Mouse (Mus musculus): ENCODE measurements around the gene Ahr. TPM values are rescaled to one million over a fixed set of nuclear protein-coding genes. Genes with fewer than 3 reads are reported as not detected.

The Ahr gene
- polyA plus RNA-seq, 1 experiment from 2014 or later: 1.2 TPM

GRCm38 (mm10) chr12:35533133-35533532, 1.7 kb downstream of the Ahr start:
- H3K27me3 ChIP-seq (ENCODE audit: low read depth, poor library complexity, severe bottlenecking): peaks cover 23% of the 10 kb centered on the region
- no peak overlapping the region for H3K4me3 ChIP-seq
- 79% methylated on average over 5 of the region's 5 CpGs for WGBS
- H3K9me3 ChIP-seq (replicated peaks): no peaks in the 10 kb centered on the region
- H3K36me3 ChIP-seq: no peaks in the 10 kb centered on the region
- H3K27ac ChIP-seq: no peak overlapping the region
- no peak for DNase-seq (ENCODE audit: low spot score)
- H3K4me1 ChIP-seq: peaks cover 12% of the 10 kb centered on the region

GRCm38 (mm10) chr12:35532151-35532550, 2.7 kb downstream of the Ahr start:
- Histone ChIP-seq H3K27ac (no peak overlapping the region), H3K9me3 (replicated peaks) (no peaks in the 10 kb centered on the region), H3K4me1 (peaks cover 12% of the 10 kb centered on the region), H3K27me3 (ENCODE audit: low read depth, poor library complexity, severe bottlenecking) (peaks cover 23% of the 10 kb centered on the region), H3K4me3 (no peak overlapping the region), H3K36me3 (no peaks in the 10 kb centered on the region)
- peak; percentile 66 for DNase-seq (ENCODE audit: low spot score)
- WGBS: 29% methylated on average over 5 of the region's 5 CpGs

GRCm38 (mm10) chr12:35530587-35530986, 4.3 kb downstream of the Ahr start:
- H3K27me3 ChIP-seq (ENCODE audit: low read depth, poor library complexity, severe bottlenecking): peaks cover 23% of the 10 kb centered on the region
- H3K4me1 ChIP-seq: peaks cover 12% of the 10 kb centered on the region
- H3K9me3 ChIP-seq (replicated peaks): no peaks in the 10 kb centered on the region
- no peaks in the 10 kb centered on the region for H3K36me3 ChIP-seq
- no peak for DNase-seq (ENCODE audit: low spot score)
- no peak overlapping the region for H3K27ac ChIP-seq
- H3K4me3 ChIP-seq: no peak overlapping the region

GRCm38 (mm10) chr12:35527429-35527828, 7.4 kb downstream of the Ahr start:
- no peak overlapping the region for H3K27ac ChIP-seq
- H3K36me3 ChIP-seq: no peaks in the 10 kb centered on the region
- WGBS: 80% methylated on average over 6 of the region's 6 CpGs
- 0 out of 2 replicates have a peak, but pooled peaks cover under 1% of the 10 kb centered on the region for H3K27me3 ChIP-seq (ENCODE audit: low read depth, poor library complexity, severe bottlenecking)
- no peaks in the 10 kb centered on the region for H3K4me1 ChIP-seq
- no peak overlapping the region for H3K4me3 ChIP-seq
- DNase-seq (ENCODE audit: low spot score): no peak
- no peaks in the 10 kb centered on the region for H3K9me3 ChIP-seq (replicated peaks)

- Histone ChIP-seq H3K27ac (no peak overlapping the region), H3K9me3 (replicated peaks) (no peaks in the 10 kb centered on the region), H3K27me3 (ENCODE audit: low read depth, poor library complexity, severe bottlenecking) (no peaks in the 10 kb centered on the region), H3K36me3 (no peaks in the 10 kb centered on the region), H3K4me3 (no peak overlapping the region), H3K4me1 (no peaks in the 10 kb centered on the region)
- DNase-seq (ENCODE audit: low spot score): no peak
- WGBS: 93% methylated on average over 9 of the region's 9 CpGs
Measured at GRCm38 (mm10) chr12:35522585-35523103, 12.2 kb downstream of the Ahr start.

- no peak for DNase-seq (ENCODE audit: low spot score)
- Histone ChIP-seq H3K4me1 (no peaks in the 10 kb centered on the region), H3K27ac (no peak overlapping the region), H3K9me3 (replicated peaks) (no peaks in the 10 kb centered on the region), H3K4me3 (no peak overlapping the region), H3K36me3 (no peaks in the 10 kb centered on the region), H3K27me3 (ENCODE audit: low read depth, poor library complexity, severe bottlenecking) (no peaks in the 10 kb centered on the region)
- 78% methylated on average over 3 of the region's 3 CpGs for WGBS
Measured at GRCm38 (mm10) chr12:35515621-35516020, 19.2 kb downstream of the Ahr start.

- no peak overlapping the region for H3K4me3 ChIP-seq
- no peak overlapping the region for H3K27ac ChIP-seq
- no peaks in the 10 kb centered on the region for H3K9me3 ChIP-seq (replicated peaks)
- WGBS: 67% methylated on average over 2 of the region's 2 CpGs
- no peaks in the 10 kb centered on the region for H3K27me3 ChIP-seq (ENCODE audit: low read depth, poor library complexity, severe bottlenecking)
- H3K36me3 ChIP-seq: no peaks in the 10 kb centered on the region
- no peaks in the 10 kb centered on the region for H3K4me1 ChIP-seq
- no peak for DNase-seq (ENCODE audit: low spot score)
Measured at GRCm38 (mm10) chr12:35514671-35515070, 20.2 kb downstream of the Ahr start.

GRCm38 (mm10) chr12:35510711-35511110, 24.1 kb downstream of the Ahr start:
- Histone ChIP-seq H3K4me1 (no peaks in the 10 kb centered on the region), H3K27ac (no peak overlapping the region), H3K9me3 (replicated peaks) (no peaks in the 10 kb centered on the region), H3K36me3 (no peaks in the 10 kb centered on the region), H3K27me3 (ENCODE audit: low read depth, poor library complexity, severe bottlenecking) (no peaks in the 10 kb centered on the region), H3K4me3 (no peak overlapping the region)
- 94% methylated on average over 5 of the region's 5 CpGs for WGBS
- no peak for DNase-seq (ENCODE audit: low spot score)

- DNase-seq (ENCODE audit: low spot score): no peak
- H3K27me3 ChIP-seq (ENCODE audit: low read depth, poor library complexity, severe bottlenecking): no peaks in the 10 kb centered on the region
- WGBS: 94% methylated on average over 2 of the region's 2 CpGs
- peaks cover 6% of the 10 kb centered on the region for H3K4me1 ChIP-seq
- H3K9me3 ChIP-seq (replicated peaks): no peaks in the 10 kb centered on the region
- no peak overlapping the region for H3K4me3 ChIP-seq
- H3K27ac ChIP-seq: no peak overlapping the region
- no peaks in the 10 kb centered on the region for H3K36me3 ChIP-seq
Measured at GRCm38 (mm10) chr12:35506383-35506782, 28.5 kb downstream of the Ahr start.

GRCm38 (mm10) chr12:35504081-35504480, 30.8 kb downstream of the Ahr start:
- Histone ChIP-seq H3K4me3 (no peak overlapping the region), H3K4me1 (peaks cover 6% of the 10 kb centered on the region), H3K9me3 (replicated peaks) (no peaks in the 10 kb centered on the region), H3K27ac (no peak overlapping the region), H3K36me3 (no peaks in the 10 kb centered on the region), H3K27me3 (ENCODE audit: low read depth, poor library complexity, severe bottlenecking) (no peaks in the 10 kb centered on the region)
- 87% methylated on average over 15 of the region's 15 CpGs for WGBS
- DNase-seq (ENCODE audit: low spot score): no peak

- peaks cover 6% of the 10 kb centered on the region for H3K4me1 ChIP-seq
- H3K36me3 ChIP-seq: no peaks in the 10 kb centered on the region
- DNase-seq (ENCODE audit: low spot score): no peak
- no peak overlapping the region for H3K4me3 ChIP-seq
- H3K27ac ChIP-seq: no peak overlapping the region
- no peaks in the 10 kb centered on the region for H3K27me3 ChIP-seq (ENCODE audit: low read depth, poor library complexity, severe bottlenecking)
- H3K9me3 ChIP-seq (replicated peaks): no peaks in the 10 kb centered on the region
- WGBS: 89% methylated on average over 7 of the region's 7 CpGs
Measured at GRCm38 (mm10) chr12:35503586-35503985, 31.3 kb downstream of the Ahr start.

- no peaks in the 10 kb centered on the region; the same call in 1 of the 2 replicates for H3K27me3 ChIP-seq (ENCODE audit: low read depth, poor library complexity, severe bottlenecking)
- no peak for DNase-seq (ENCODE audit: low spot score)
- H3K4me3 ChIP-seq: no peak overlapping the region
- no peaks in the 10 kb centered on the region for H3K36me3 ChIP-seq
- H3K9me3 ChIP-seq (replicated peaks): no peaks in the 10 kb centered on the region
- peaks cover 6% of the 10 kb centered on the region for H3K4me1 ChIP-seq
- H3K27ac ChIP-seq: no peak overlapping the region
- 10% methylated on average over 2 of the region's 2 CpGs for WGBS
Measured at GRCm38 (mm10) chr12:35501476-35501875, 33.4 kb downstream of the Ahr start.

GRCm38 (mm10) chr12:35495195-35495594, 39.6 kb downstream of the Ahr start:
- Histone ChIP-seq H3K9me3 (replicated peaks) (no peaks in the 10 kb centered on the region), H3K4me3 (no peak overlapping the region), H3K4me1 (peaks cover 17% of the 10 kb centered on the region), H3K27me3 (ENCODE audit: low read depth, poor library complexity, severe bottlenecking) (peaks cover 8% of the 10 kb centered on the region; the same call in 1 of the 2 replicates), H3K27ac (no peak overlapping the region), H3K36me3 (no peaks in the 10 kb centered on the region)
- WGBS: 59% methylated on average over 4 of the region's 4 CpGs
- peak; percentile 40 for DNase-seq (ENCODE audit: low spot score)

GRCm38 (mm10) chr12:35480764-35481163, 54.1 kb downstream of the Ahr start:
- Histone ChIP-seq H3K27me3 (ENCODE audit: low read depth, poor library complexity, severe bottlenecking) (no peaks in the 10 kb centered on the region), H3K4me1 (peaks cover 7% of the 10 kb centered on the region), H3K36me3 (no peaks in the 10 kb centered on the region), H3K27ac (no peak overlapping the region), H3K4me3 (no peak overlapping the region), H3K9me3 (replicated peaks) (no peaks in the 10 kb centered on the region)
- no peak for DNase-seq (ENCODE audit: low spot score)
- WGBS: 90% methylated on average over 2 of the region's 2 CpGs

Measured in limb, embryonic 10.5 days (tissue).